Comparison of ENCODE assay signal across 8 mouse cellular contexts in genomic region chr6:136660831-136661705, GRCm38 (mm10). TPM values are rescaled to one million over a fixed set of nuclear protein-coding genes. Genes with fewer than 3 reads are reported as not detected.
DNase-seq lines count a peak whose midpoint lies in the region; ATAC-seq and TF ChIP-seq lines count a peak whose summit lies in the region.

No protein-coding gene starts in this region.

- peak overlapping the region; percentile 50 for H3K4me2 ChIP-seq in lung, postnatal 0 days (replicated peaks; ENCODE audit: low read depth, low read length)
- peak overlapping the region; percentile 63 for H3K4me2 ChIP-seq in forebrain, embryonic 12.5 days
- peak overlapping the region; percentile 77 for H3K4me2 ChIP-seq in limb, embryonic 11.5 days (ENCODE audit: low read depth, severe bottlenecking)
- peak overlapping the region; percentile 48 for H3K4me2 ChIP-seq in neural tube, embryonic 15.5 days

- no peaks in the 10 kb centered on the region for H3K36me3 ChIP-seq in lung, postnatal 0 days (ENCODE audit: insufficient read depth, low read length)
- no peaks in the 10 kb centered on the region for H3K36me3 ChIP-seq in forebrain, embryonic 12.5 days (replicated peaks)
- H3K36me3 ChIP-seq in limb, embryonic 11.5 days (ENCODE audit: control insufficient read depth, insufficient read depth, low read length): no peaks in the 10 kb centered on the region
- no peaks in the 10 kb centered on the region for H3K36me3 ChIP-seq in neural tube, embryonic 15.5 days

- TF ChIP-seq EP300 in lung, postnatal 0 days (IDR thresholded peaks at IDR 0.05): no peak

- peak overlapping the region; percentile 28 for H3K4me3 ChIP-seq in lung, postnatal 0 days (ENCODE audit: low read depth, low read length)
- peak overlapping the region; percentile 36 for H3K4me3 ChIP-seq in forebrain, embryonic 12.5 days (replicated peaks)
- peak overlapping the region; percentile 33 for H3K4me3 ChIP-seq in limb, embryonic 11.5 days (ENCODE audit: low read depth, low read length)
- H3K4me3 ChIP-seq in neural tube, embryonic 15.5 days (replicated peaks): peak overlapping the region; percentile 21

- H3K27ac ChIP-seq in lung, postnatal 0 days (ENCODE audit: low read length): no peak overlapping the region
- no peak overlapping the region for H3K27ac ChIP-seq in forebrain, embryonic 12.5 days
- no peak overlapping the region for H3K27ac ChIP-seq in limb, embryonic 11.5 days (replicated peaks; ENCODE audit: low read depth, low read length)
- H3K27ac ChIP-seq in neural tube, embryonic 15.5 days (replicated peaks): no peak overlapping the region

- H3K27me3 ChIP-seq in lung, postnatal 0 days (replicated peaks; ENCODE audit: insufficient read depth, low read length): 0 out of 2 replicates have a peak, but pooled peaks cover 10% of the 10 kb centered on the region
- H3K27me3 ChIP-seq in forebrain, embryonic 12.5 days: peaks cover 41% of the 10 kb centered on the region
- peaks cover 21% of the 10 kb centered on the region for H3K27me3 ChIP-seq in limb, embryonic 11.5 days (ENCODE audit: control insufficient read depth, insufficient read depth, low read length)
- peaks cover 26% of the 10 kb centered on the region for H3K27me3 ChIP-seq in neural tube, embryonic 15.5 days (replicated peaks)

- ATAC-seq in lung, postnatal 0 days: no peak
- no peak for ATAC-seq in forebrain, embryonic 12.5 days (ENCODE audit: low FRiP score)
- no peak for ATAC-seq in limb, embryonic 11.5 days (ENCODE audit: insufficient number of reproducible peaks, low FRiP score, low TSS enrichment, low read depth)
- ATAC-seq in neural tube, embryonic 15.5 days (ENCODE audit: low FRiP score): no peak

- TF ChIP-seq CTCF in lung, postnatal 0 days (IDR thresholded peaks at IDR 0.05): no peak

- H3K4me1 ChIP-seq in lung, postnatal 0 days (ENCODE audit: insufficient read depth, low read depth, low read length): no peaks in the 10 kb centered on the region
- peaks cover 7% of the 10 kb centered on the region for H3K4me1 ChIP-seq in forebrain, embryonic 12.5 days
- H3K4me1 ChIP-seq in limb, embryonic 11.5 days (ENCODE audit: control insufficient read depth, insufficient read depth, low read length): no peaks in the 10 kb centered on the region
- peaks cover 8% of the 10 kb centered on the region for H3K4me1 ChIP-seq in neural tube, embryonic 15.5 days

- 21% methylated on average over 33 of the region's 34 CpGs for WGBS in lung, postnatal 0 days
- WGBS in forebrain, embryonic 12.5 days: 13% methylated on average over 34 of the region's 34 CpGs
- 18% methylated on average over 34 of the region's 34 CpGs for WGBS in limb, embryonic 11.5 days
- WGBS in neural tube, embryonic 15.5 days: 20% methylated on average over 34 of the region's 34 CpGs

- no peak for DNase-seq in lung, postnatal 0 days (ENCODE audit: low spot score)
- DNase-seq in lung, postnatal 14 days: no peak
- DNase-seq in limb, embryonic 11.5 days (ENCODE audit: low spot score): no peak
- DNase-seq in cerebellum, postnatal 14 days: no peak
- DNase-seq in urinary bladder, postnatal 25 days (ENCODE audit: low spot score): no peak
- no peak for DNase-seq in kidney, postnatal 14 days

- H3K9ac ChIP-seq in lung, postnatal 0 days (replicated peaks; ENCODE audit: low read depth): no peak overlapping the region
- H3K9ac ChIP-seq in forebrain, embryonic 12.5 days: peak overlapping the region; percentile 29; the same call in 1 of the 2 replicates
- H3K9ac ChIP-seq in limb, embryonic 11.5 days (ENCODE audit: low read length): peak overlapping the region; percentile 57; the same call in 1 of the 2 replicates
- no peak overlapping the region for H3K9ac ChIP-seq in neural tube, embryonic 15.5 days (replicated peaks)

- H3K9me3 ChIP-seq in lung, postnatal 0 days (ENCODE audit: low read length): no peaks in the 10 kb centered on the region
- H3K9me3 ChIP-seq in forebrain, embryonic 12.5 days: no peaks in the 10 kb centered on the region
- H3K9me3 ChIP-seq in limb, embryonic 11.5 days (ENCODE audit: control insufficient read depth, low read length): no peaks in the 10 kb centered on the region
- H3K9me3 ChIP-seq in neural tube, embryonic 15.5 days (replicated peaks): no peaks in the 10 kb centered on the region

RNA-seq across cellular contexts. Expression of gene Plbd1, which starts 0.7 kb away (rescaled TPM):
- 6.0 and 7.2 TPM in 2 replicates for polyA plus RNA-seq in lung, postnatal 0 days (2015; fragmentation: Nextera tagmentation; extraction: Ambion mirVana)
- polyA plus RNA-seq in forebrain, embryonic 12.5 days (2016; fragmentation: Nextera tagmentation; extraction: Ambion mirVana): 0.41 and 1.0 TPM in 2 replicates
- 0.94 and 1.5 TPM in 2 replicates for polyA plus RNA-seq in limb, embryonic 11.5 days (2014; fragmentation: Nextera tagmentation; extraction: Ambion mirVana)
- polyA plus RNA-seq in neural tube, embryonic 15.5 days (2015; fragmentation: Nextera tagmentation; extraction: Ambion mirVana): 0.72 and 3.1 TPM in 2 replicates

Comparison
In these comparisons a context has a peak if more than half of its experiments do, and no peak if none do; other contexts are left out.
1. H3K9ac ChIP-seq: peak in forebrain, embryonic 12.5 days (single experiment) and limb, embryonic 11.5 days (single experiment); none in lung, postnatal 0 days (single experiment) and neural tube, embryonic 15.5 days (single experiment).
2. Peak in every context shown above with its lines, with median percentiles within 50 percentile points of each other: H3K4me2 ChIP-seq and H3K4me3 ChIP-seq.